Mouse (Mus musculus) gastrocnemius, adult 2 months (tissue): ENCODE results near the gene Ttc36. TPM values are rescaled to one million over a fixed set of nuclear protein-coding genes. Genes with fewer than 3 reads are reported as not detected.

Source experiments
- DNase-seq: peaks from one replicate; pipeline ENCODE4 v3.0.0; 2022
- H3K27ac ChIP-seq: fragments of 200-600 bp; 2 replicates; pipeline ENCODE4 v1.8.1; 2022; ENCODE audit warnings: mild to moderate bottlenecking
- H3K4me3 ChIP-seq: fragments of 200-600 bp; 2 replicates; pipeline ENCODE4 v1.8.1; 2022; ENCODE audit warnings: mild to moderate bottlenecking, moderate library complexity
- CTCF ChIP-seq: fragments of 200-600 bp; IDR thresholded peaks from 2 replicates; pipeline ENCODE4 v1.8.1; 2022; ENCODE audit warnings: antibody characterized with exemption, mild to moderate bottlenecking, moderate library complexity
- intact Hi-C: fragments of 180-260 bp; cut with DNase I; formaldehyde crosslinking; loops from one replicate; pipeline ENCODE4 v1.15.1; 2025
- total RNA-seq, 2 experiments: library from RNA; stranded (reverse); gene quantifications; 2 replicates each; pipeline ENCODE4 v1.2.3; 2021

Gene Ttc36
- total RNA-seq, 2 experiments from 2014 or later: 0.25 to 0.41 TPM

DNA sequence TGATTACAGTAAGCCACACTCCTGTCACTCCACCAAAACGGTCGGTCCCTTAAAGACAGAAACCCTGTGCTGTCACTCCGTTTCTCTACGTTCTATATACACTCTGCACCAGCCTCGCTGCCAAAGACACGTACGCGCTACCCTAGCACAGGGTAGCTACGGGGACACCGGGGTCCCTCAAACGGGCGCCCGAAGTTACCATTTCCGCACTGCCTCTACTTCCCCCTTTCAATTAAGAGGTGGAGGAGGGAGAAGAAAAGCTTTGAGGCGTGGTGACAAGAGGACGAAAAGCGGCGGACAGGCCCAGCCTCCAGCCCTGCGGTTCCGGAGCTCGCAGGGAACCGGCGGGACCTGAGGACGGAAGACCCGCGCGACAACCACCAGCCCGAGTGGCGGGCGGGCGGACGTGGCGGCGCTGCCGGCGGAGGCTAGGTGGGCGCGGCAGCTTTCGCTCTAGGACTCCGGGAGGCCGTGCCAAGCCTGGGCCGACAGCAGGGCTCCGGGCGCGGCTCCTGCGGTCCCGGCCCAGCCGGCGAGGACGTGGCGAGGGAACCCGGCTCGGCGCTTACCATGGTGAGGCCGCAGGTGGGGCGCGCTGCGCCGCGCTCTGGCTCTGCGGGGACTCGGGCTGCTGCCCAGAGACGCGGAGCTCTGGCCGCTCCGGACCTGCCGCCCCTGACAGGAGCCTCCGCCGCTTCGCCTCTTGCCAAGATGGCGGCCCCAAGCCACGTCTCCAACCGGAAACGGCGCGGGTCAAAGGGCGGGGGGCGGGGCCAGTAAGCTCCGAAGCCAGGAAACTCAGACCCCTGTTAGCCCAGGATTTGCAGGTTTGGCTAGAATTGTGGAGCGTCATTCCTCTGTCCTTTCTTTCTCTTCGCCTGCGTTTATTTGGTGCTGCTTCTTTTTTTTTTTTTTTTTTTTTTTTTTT, 35.5 kb downstream of the Ttc36 start, which contains the start of the genes Arcn1 and Ift46:
Gene Arcn1 (minus strand): TSS at position 745 of the 928 bp plus-strand sequence.
Gene Ift46 (plus strand): TSS at position 808 of the 928 bp plus-strand sequence.
- peak within 1 kb of the TSS; percentile 99 for H3K27ac ChIP-seq
- DNase-seq: peak; percentile 89
- no peak for TF ChIP-seq CTCF
- intact Hi-C loops: no loop called here
- peak within 1 kb of the TSS; percentile 92 for H3K4me3 ChIP-seq

DNA sequence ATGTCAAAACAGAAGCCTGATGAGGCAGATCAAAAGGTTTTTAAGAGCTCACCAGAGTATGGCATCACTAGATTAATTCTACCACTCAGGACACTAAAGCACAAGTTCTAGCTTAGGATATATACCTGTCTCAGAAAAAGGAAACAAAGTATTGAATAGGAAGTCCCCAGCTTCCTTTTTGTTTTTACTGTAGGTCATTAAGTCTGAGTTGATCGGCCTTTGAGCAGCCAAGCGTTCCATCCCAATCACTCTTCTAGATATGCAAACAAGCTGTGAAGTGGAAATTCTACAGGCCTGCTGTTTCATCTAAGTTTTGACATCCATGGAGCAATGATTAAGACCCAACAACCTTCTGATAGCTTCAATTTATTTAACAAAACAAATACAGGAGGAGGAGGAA, 42.0 kb downstream of the Ttc36 start:
- DNase-seq: no peak
- intact Hi-C loops: no loop called here
- TF ChIP-seq CTCF: no peak
- no peak overlapping the region for H3K4me3 ChIP-seq
- H3K27ac ChIP-seq: no peak overlapping the region

Other genes with a start within 250 kb of the Ttc36 start
- not detected for gene Cxcr5, start 241.2 kb downstream of the Ttc36 start, total RNA-seq
- 10 to 100 TPM; 68.8 to 74.4 TPM for gene Ddx6, start 198.2 kb downstream of the Ttc36 start, total RNA-seq
- not detected for gene Treh, start 129.8 kb downstream of the Ttc36 start, total RNA-seq
- gene Phldb1, start 67.9 kb downstream of the Ttc36 start, total RNA-seq: 10 to 100 TPM; 29.3 to 32.1 TPM
- 10 to 100 TPM; 83.0 to 85.3 TPM for gene Arcn1, start 35.2 kb downstream of the Ttc36 start, total RNA-seq
- gene Ift46, start 35.2 kb downstream of the Ttc36 start, total RNA-seq: 10 to 100 TPM; 27.4 to 28.4 TPM
- gene Tmem25, start 3.8 kb downstream of the Ttc36 start, total RNA-seq: 1 to 10 TPM; 4.2 to 7.9 TPM
- 10 to 100 TPM; 21.5 to 21.7 TPM for gene Kmt2a, start 78.2 kb upstream of the Ttc36 start, total RNA-seq
- gene Atp5l, start 117.7 kb upstream of the Ttc36 start, total RNA-seq: 100 to 1,000 TPM; 668 to 937 TPM
- gene Ube4a, start 162.5 kb upstream of the Ttc36 start, total RNA-seq: 10 to 100 TPM; 40.7 to 48.2 TPM
- gene Cd3g, start 177.4 kb upstream of the Ttc36 start, total RNA-seq: not detected
- not detected for gene Cd3d, start 178.7 kb upstream of the Ttc36 start, total RNA-seq
- not detected for gene Cd3e, start 206.6 kb upstream of the Ttc36 start, total RNA-seq
- gene Mpzl2, start 236.7 kb upstream of the Ttc36 start, total RNA-seq: under 1 TPM; 0.31 TPM